Mouse (Mus musculus) lung, postnatal 0 days (tissue): ENCODE results near the gene Psmg3.

Source experiments
- CTCF ChIP-seq: IDR thresholded peaks from 2 replicates; pipeline ENCODE4 v1.5.1; 2016; ENCODE audit warnings: antibody characterized with exemption, mild to moderate bottlenecking
- EP300 ChIP-seq: IDR thresholded peaks from 2 replicates; pipeline ENCODE4 v1.6.1; 2016; ENCODE audit warnings: antibody characterized with exemption, mild to moderate bottlenecking, control low read depth

DNA sequence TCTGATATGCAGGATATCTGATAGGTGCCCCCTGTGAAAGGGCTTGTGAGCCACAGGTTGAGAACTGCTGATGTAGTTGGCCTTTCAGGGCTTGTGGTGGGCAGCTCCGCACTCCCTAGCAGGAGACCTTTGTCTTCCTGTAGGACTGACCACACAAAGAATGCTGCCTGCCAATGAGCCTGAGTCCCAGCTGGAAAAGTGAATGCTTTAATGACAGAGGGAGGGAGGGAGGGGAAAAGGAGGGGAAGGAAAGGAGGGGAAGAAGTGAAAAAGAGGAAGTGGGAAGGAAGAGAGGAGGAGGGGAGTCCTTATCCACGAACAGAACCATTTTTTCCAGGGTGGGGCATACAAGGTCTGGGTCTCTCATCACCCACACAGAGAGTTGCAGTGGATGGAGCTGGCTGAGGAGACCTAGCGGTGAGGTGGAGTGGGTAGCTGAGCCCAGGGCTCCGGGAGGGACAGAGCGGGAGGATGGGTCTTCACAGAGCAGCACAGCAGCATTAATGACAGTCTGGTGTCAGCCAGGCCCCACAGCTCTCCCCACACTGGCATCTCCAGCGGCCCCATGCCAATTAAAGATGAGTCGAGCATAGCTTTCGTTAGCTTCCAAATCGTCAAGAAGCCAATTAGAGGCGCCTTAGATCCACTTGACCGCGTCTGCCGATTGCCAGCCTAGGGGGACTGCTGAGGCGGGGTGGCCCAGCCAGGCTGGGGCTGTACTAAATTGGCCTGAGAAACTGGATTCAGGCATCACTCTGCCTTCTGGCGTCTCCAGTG is 33.8 kb upstream of the Psmg3 start:
- no peak for TF ChIP-seq CTCF
- TF ChIP-seq EP300: no peak
